Mouse (Mus musculus): ENCODE data around the gene 4430402I18Rik. TPM values are rescaled to one million over a fixed set of nuclear protein-coding genes. Genes with fewer than 3 reads are reported as not detected.

4430402I18Rik gene
- polyA plus RNA-seq, 1 experiment from 2014 or later = 1.4 TPM

DNA sequence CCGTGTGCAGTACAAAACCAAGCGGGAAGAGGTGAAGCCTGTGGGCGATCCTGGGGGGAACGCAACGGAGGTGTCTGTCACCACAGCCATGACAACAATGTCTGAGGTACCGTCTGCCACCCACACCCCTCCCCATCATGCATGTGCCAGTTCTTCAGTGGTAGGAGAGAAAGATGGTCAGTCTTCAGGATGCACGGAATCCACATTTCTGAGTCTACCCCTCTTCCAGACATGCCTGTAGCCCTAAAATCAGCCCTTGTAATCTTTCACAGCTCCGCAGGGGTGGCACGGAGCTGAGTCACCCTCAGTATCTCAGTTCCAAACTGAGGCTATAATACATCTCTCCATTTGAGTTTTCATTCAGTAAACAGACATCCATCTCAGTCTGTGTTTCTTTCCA lies 70.1 kb downstream of the 4430402I18Rik start:
- Histone ChIP-seq H3K9ac (ENCODE audit: low read depth, low read length) (no peak overlapping the region), H3K36me3 (ENCODE audit: control insufficient read depth, insufficient read depth, low read length) (no peaks in the 10 kb centered on the region), H3K4me2 (ENCODE audit: low read length) (no peak overlapping the region), H3K4me1 (ENCODE audit: control insufficient read depth, insufficient read depth, low read length) (no peaks in the 10 kb centered on the region), H3K27ac (ENCODE audit: low read length) (no peak overlapping the region), H3K27me3 (ENCODE audit: control insufficient read depth, insufficient read depth, low read depth, low read length) (no peaks in the 10 kb centered on the region), H3K9me3 (replicated peaks; ENCODE audit: control insufficient read depth, low read length, poor library complexity, severe bottlenecking) (no peaks in the 10 kb centered on the region), H3K4me3 (ENCODE audit: low read depth, low read length) (no peak overlapping the region)
- WGBS = 83% methylated on average over 9 of the region's 9 CpGs
- ATAC-seq = no peak

DNA sequence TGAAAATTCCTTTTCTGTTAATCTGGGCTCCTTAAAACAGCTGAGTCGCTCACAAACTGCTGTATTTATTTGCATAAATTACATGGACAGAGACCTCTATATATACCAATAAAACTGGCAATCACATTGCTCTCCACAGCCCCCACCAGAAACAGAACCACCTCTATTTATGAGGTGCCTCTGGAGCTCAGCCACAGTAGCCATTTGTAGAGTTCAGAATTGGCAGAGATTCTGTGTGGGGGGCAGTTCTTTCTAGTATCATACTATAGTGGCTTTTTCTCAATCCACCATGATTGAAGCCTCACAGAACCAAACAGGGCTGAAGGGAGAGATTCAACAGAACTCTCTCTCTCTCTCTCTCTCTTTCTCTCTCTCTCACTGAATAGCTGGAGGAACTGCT lies 71.0 kb downstream of the 4430402I18Rik start:
- ATAC-seq = peak; percentile 32; the same call in 1 of the 2 replicates
- Histone ChIP-seq H3K9ac (ENCODE audit: low read depth, low read length) (no peak overlapping the region), H3K36me3 (ENCODE audit: control insufficient read depth, insufficient read depth, low read length) (no peaks in the 10 kb centered on the region), H3K4me2 (ENCODE audit: low read length) (no peak overlapping the region), H3K4me1 (ENCODE audit: control insufficient read depth, insufficient read depth, low read length) (no peaks in the 10 kb centered on the region), H3K4me3 (ENCODE audit: low read depth, low read length) (no peak overlapping the region), H3K27me3 (ENCODE audit: control insufficient read depth, insufficient read depth, low read depth, low read length) (no peaks in the 10 kb centered on the region), H3K27ac (ENCODE audit: low read length) (no peak overlapping the region), H3K9me3 (replicated peaks; ENCODE audit: control insufficient read depth, low read length, poor library complexity, severe bottlenecking) (no peaks in the 10 kb centered on the region)
- 44% methylated on average over 1 of the region's 1 CpGs for WGBS

DNA sequence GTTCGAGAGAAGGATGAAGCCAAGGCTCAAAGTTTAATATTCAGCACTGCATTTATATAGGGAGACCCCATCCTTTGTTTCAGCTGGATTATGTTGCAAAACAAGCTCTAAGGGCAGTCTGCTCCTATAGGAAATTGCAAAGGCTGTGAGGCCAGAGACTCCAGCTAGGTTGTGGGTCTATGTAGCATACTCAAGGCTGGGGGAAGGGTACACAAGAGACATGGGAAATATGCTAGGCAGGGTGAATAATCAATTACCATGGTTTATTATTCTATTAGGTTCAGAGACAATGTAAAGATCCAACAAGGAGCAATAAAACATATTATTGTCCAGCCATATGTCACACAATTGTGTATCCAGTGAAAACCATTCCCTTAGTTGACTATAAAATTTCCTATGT lies 75.7 kb downstream of the 4430402I18Rik start:
- Histone ChIP-seq H3K27ac (ENCODE audit: low read length) (no peak overlapping the region), H3K27me3 (ENCODE audit: control insufficient read depth, insufficient read depth, low read depth, low read length) (no peaks in the 10 kb centered on the region), H3K36me3 (ENCODE audit: control insufficient read depth, insufficient read depth, low read length) (no peaks in the 10 kb centered on the region), H3K4me3 (ENCODE audit: low read depth, low read length) (no peak overlapping the region), H3K9me3 (replicated peaks; ENCODE audit: control insufficient read depth, low read length, poor library complexity, severe bottlenecking) (no peaks in the 10 kb centered on the region), H3K4me1 (ENCODE audit: control insufficient read depth, insufficient read depth, low read length) (no peaks in the 10 kb centered on the region), H3K9ac (ENCODE audit: low read depth, low read length) (no peak overlapping the region), H3K4me2 (ENCODE audit: low read length) (no peak overlapping the region)
- WGBS = 88% methylated on average over 1 of the region's 1 CpGs
- ATAC-seq = no peak

DNA sequence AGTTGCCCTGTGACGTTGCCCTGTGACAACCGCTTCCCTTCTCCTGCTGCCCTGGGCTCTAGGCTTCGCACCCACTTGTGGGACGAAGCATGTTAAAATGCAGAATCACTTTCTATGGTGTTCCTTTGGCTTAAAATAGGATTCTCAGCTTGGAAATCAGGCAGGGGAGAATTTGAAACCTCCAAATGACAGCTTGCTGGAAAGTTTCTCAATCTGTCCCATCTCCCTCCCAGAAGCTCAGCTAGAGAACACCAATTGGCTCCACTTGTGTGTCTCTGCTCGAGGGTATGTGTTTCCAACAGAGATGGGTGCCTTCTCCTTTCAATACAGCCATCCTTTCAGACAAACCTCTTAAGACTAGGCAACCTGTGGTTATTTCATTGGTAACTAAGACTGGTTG lies 76.4 kb downstream of the 4430402I18Rik start:
- H3K9ac ChIP-seq (ENCODE audit: low read depth, low read length) = no peak overlapping the region
- no peaks in the 10 kb centered on the region for H3K4me1 ChIP-seq (ENCODE audit: control insufficient read depth, insufficient read depth, low read length)
- no peaks in the 10 kb centered on the region for H3K36me3 ChIP-seq (ENCODE audit: control insufficient read depth, insufficient read depth, low read length)
- no peak overlapping the region for H3K4me2 ChIP-seq (ENCODE audit: low read length)
- 78% methylated on average over 5 of the region's 5 CpGs for WGBS
- no peaks in the 10 kb centered on the region for H3K9me3 ChIP-seq (replicated peaks; ENCODE audit: control insufficient read depth, low read length, poor library complexity, severe bottlenecking)
- H3K27ac ChIP-seq (ENCODE audit: low read length) = no peak overlapping the region
- H3K4me3 ChIP-seq (ENCODE audit: low read depth, low read length) = no peak overlapping the region
- ATAC-seq = no peak
- no peaks in the 10 kb centered on the region for H3K27me3 ChIP-seq (ENCODE audit: control insufficient read depth, insufficient read depth, low read depth, low read length)

DNA sequence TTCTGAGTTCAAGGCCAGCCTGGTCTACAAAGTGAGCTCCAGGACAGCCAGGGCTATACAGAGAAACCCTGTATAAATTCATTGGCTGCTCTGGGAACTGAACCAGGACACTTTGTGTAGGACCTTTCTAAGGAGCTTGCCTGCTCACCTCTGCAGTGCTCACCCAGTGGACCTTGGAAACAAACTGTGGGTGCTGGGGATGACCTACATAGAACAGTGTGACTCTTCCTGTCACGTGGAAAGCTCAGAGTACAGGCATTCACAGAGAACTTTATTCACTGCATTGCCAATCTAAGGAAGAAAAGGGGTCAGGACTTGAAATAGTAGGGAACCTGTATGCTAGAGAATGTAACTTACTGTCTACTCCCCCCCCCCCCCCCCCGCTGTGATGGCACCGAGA lies 78.3 kb downstream of the 4430402I18Rik start:
- Histone ChIP-seq H3K27ac (ENCODE audit: low read length) (no peak overlapping the region), H3K9me3 (replicated peaks; ENCODE audit: control insufficient read depth, low read length, poor library complexity, severe bottlenecking) (no peaks in the 10 kb centered on the region), H3K4me1 (ENCODE audit: control insufficient read depth, insufficient read depth, low read length) (no peaks in the 10 kb centered on the region), H3K4me3 (ENCODE audit: low read depth, low read length) (no peak overlapping the region), H3K27me3 (ENCODE audit: control insufficient read depth, insufficient read depth, low read depth, low read length) (no peaks in the 10 kb centered on the region), H3K36me3 (ENCODE audit: control insufficient read depth, insufficient read depth, low read length) (no peaks in the 10 kb centered on the region), H3K9ac (ENCODE audit: low read depth, low read length) (no peak overlapping the region), H3K4me2 (ENCODE audit: low read length) (no peak overlapping the region)
- 60% methylated on average over 3 of the region's 3 CpGs for WGBS
- ATAC-seq = no peak

DNA sequence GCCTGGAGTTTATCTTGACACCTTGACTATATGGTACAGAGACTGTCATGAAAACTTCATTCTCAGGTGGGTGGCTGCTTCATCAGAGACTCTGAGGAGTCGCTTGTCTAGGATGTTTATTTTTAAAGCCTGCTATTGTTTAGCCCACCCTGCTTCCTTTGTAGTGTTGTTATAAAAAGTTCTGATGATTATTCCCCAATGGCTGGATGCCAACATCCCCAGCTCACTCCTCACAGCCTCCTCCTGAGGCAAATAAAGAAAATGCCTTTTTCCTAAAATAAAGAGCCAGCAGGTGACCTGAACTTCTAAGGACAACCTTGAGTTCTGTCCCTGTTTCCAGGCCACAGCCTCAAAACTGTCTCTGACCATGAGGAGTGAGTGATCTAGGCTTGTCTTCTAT lies 79.1 kb downstream of the 4430402I18Rik start:
- no peak overlapping the region for H3K9ac ChIP-seq (ENCODE audit: low read depth, low read length)
- H3K27ac ChIP-seq (ENCODE audit: low read length) = no peak overlapping the region
- H3K27me3 ChIP-seq (ENCODE audit: control insufficient read depth, insufficient read depth, low read depth, low read length) = no peaks in the 10 kb centered on the region
- no peak for ATAC-seq
- H3K9me3 ChIP-seq (replicated peaks; ENCODE audit: control insufficient read depth, low read length, poor library complexity, severe bottlenecking) = no peaks in the 10 kb centered on the region
- H3K4me3 ChIP-seq (ENCODE audit: low read depth, low read length) = no peak overlapping the region
- no peaks in the 10 kb centered on the region for H3K36me3 ChIP-seq (ENCODE audit: control insufficient read depth, insufficient read depth, low read length)
- 55% methylated on average over 1 of the region's 1 CpGs for WGBS
- H3K4me2 ChIP-seq (ENCODE audit: low read length) = no peak overlapping the region
- no peaks in the 10 kb centered on the region for H3K4me1 ChIP-seq (ENCODE audit: control insufficient read depth, insufficient read depth, low read length)

DNA sequence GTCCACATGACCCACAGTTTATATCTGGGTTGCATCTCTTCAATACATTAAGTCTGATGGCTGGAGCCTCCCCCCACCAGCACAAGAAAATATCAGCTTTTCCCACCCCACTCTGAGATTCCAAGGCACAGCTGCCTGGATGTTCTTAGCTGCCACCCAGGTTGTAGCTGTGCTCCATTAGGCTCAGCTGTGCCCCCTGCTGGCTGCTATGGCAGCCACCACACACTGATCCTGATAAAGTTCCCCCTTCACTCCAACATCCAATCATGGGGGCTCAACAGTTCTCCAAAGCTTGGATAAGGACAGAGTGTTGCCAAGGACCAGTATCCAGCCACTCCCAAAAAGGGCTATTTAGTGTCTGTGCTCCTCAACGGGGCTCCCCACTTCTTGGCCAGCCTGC lies 84.5 kb downstream of the 4430402I18Rik start:
- no peak for ATAC-seq
- H3K4me3 ChIP-seq (ENCODE audit: low read depth, low read length) = no peak overlapping the region
- no peaks in the 10 kb centered on the region for H3K36me3 ChIP-seq (ENCODE audit: control insufficient read depth, insufficient read depth, low read length)
- no peak overlapping the region for H3K9ac ChIP-seq (ENCODE audit: low read depth, low read length)
- H3K4me1 ChIP-seq (ENCODE audit: control insufficient read depth, insufficient read depth, low read length) = no peaks in the 10 kb centered on the region
- H3K4me2 ChIP-seq (ENCODE audit: low read length) = no peak overlapping the region
- H3K27me3 ChIP-seq (ENCODE audit: control insufficient read depth, insufficient read depth, low read depth, low read length) = no peaks in the 10 kb centered on the region
- no peaks in the 10 kb centered on the region for H3K9me3 ChIP-seq (replicated peaks; ENCODE audit: control insufficient read depth, low read length, poor library complexity, severe bottlenecking)
- WGBS = 68% methylated on average over 1 of the region's 1 CpGs
- H3K27ac ChIP-seq (ENCODE audit: low read length) = no peak overlapping the region

DNA sequence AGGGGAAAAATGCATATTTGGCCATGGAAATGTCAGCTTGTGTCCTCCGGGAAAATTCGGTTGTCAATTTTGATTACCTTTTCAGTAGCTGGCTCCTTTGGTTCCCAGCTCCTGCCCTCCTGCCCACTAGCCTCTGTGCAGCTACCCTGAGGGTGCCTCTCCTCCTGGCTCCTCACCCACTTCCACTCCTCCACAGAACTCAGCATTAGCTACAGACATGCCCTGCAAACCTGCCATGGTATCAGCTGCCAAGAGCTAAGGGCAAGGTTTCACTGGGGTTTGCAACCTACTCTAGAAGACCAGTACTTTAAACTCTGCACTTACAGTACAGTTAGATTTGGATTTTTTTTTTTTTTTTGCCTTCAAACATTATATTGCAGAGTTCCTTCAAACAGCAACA lies 88.1 kb downstream of the 4430402I18Rik start:
- WGBS = 71% methylated on average over 2 of the region's 2 CpGs
- no peak overlapping the region for H3K27ac ChIP-seq (ENCODE audit: low read length)

DNA sequence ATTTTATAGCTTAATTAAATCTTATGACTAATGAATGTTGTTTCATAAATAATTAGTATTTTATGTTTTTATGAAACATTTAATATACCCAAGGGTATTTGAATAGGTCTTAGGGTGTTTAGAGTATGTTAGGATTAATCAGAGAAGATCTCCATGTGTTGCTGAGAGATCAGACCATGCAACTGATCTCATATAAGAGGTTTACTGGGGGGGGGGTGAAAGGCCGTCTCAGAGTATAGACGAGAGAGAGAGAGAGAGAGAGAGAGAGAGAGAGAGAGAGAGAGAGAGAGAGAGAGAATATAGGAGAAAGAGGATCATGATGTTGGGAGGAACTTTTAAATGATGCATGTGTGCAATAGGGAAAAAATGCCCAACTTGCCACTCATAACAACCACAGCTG lies 97.2 kb downstream of the 4430402I18Rik start:
- no peak overlapping the region for H3K4me2 ChIP-seq (ENCODE audit: low read length)
- H3K9ac ChIP-seq (ENCODE audit: low read depth, low read length) = no peak overlapping the region
- no peak overlapping the region for H3K27ac ChIP-seq (ENCODE audit: low read length)
- 71% methylated on average over 2 of the region's 2 CpGs for WGBS
- H3K4me1 ChIP-seq (ENCODE audit: control insufficient read depth, insufficient read depth, low read length) = 0 out of 2 replicates have a peak, but pooled peaks cover 1% of the 10 kb centered on the region
- H3K4me3 ChIP-seq (ENCODE audit: low read depth, low read length) = no peak overlapping the region
- no peaks in the 10 kb centered on the region for H3K36me3 ChIP-seq (ENCODE audit: control insufficient read depth, insufficient read depth, low read length)
- H3K27me3 ChIP-seq (ENCODE audit: control insufficient read depth, insufficient read depth, low read depth, low read length) = no peaks in the 10 kb centered on the region
- no peak for ATAC-seq
- no peaks in the 10 kb centered on the region for H3K9me3 ChIP-seq (replicated peaks; ENCODE audit: control insufficient read depth, low read length, poor library complexity, severe bottlenecking)

More for the DNA sequence above, 88.1 kb downstream of the 4430402I18Rik start:
- H3K9me3 ChIP-seq (replicated peaks; ENCODE audit: control insufficient read depth, low read length, poor library complexity, severe bottlenecking) = no peaks in the 10 kb centered on the region
- H3K27me3 ChIP-seq (ENCODE audit: control insufficient read depth, insufficient read depth, low read depth, low read length) = no peaks in the 10 kb centered on the region
- no peaks in the 10 kb centered on the region for H3K4me1 ChIP-seq (ENCODE audit: control insufficient read depth, insufficient read depth, low read length)
- H3K9ac ChIP-seq (ENCODE audit: low read depth, low read length) = no peak overlapping the region
- no peak for ATAC-seq
- no peaks in the 10 kb centered on the region for H3K36me3 ChIP-seq (ENCODE audit: control insufficient read depth, insufficient read depth, low read length)
- no peak overlapping the region for H3K4me3 ChIP-seq (ENCODE audit: low read depth, low read length)
- no peak overlapping the region for H3K4me2 ChIP-seq (ENCODE audit: low read length)

All from midbrain, embryonic 16.5 days (tissue).